Mouse (Mus musculus): ENCODE data around the gene Nop16. TPM values are rescaled to one million over a fixed set of nuclear protein-coding genes. Genes with fewer than 3 reads are reported as not detected.

The Nop16 gene
- polyA plus RNA-seq, 1 experiment from 2014 or later: 56.9 TPM

Small RNA genes within 50 kb of the gene (microRNA-seq; reads per million reads assigned to microRNA genes)
- gene Gm24195: not detected

Other genes starting within 250 kb of the Nop16 start
- 31.1 and 32.8 TPM in 2 replicates for gene Cplx2, start 218.7 kb downstream of the Nop16 start, polyA plus RNA-seq (2015; fragmentation: Nextera tagmentation; extraction: Ambion mirVana)
- 109 and 112 TPM in 2 replicates for gene Thoc3, start 121.2 kb downstream of the Nop16 start, polyA plus RNA-seq (2015; fragmentation: Nextera tagmentation; extraction: Ambion mirVana)
- 23.8 and 27.2 TPM in 2 replicates for gene Simc1, start 86.3 kb downstream of the Nop16 start, polyA plus RNA-seq (2015; fragmentation: Nextera tagmentation; extraction: Ambion mirVana)
- 271 and 282 TPM in 2 replicates for gene 4833439L19Rik, start 24.7 kb downstream of the Nop16 start, polyA plus RNA-seq (2015; fragmentation: Nextera tagmentation; extraction: Ambion mirVana)
- 116 and 121 TPM in 2 replicates for gene Arl10, start 15.1 kb downstream of the Nop16 start, polyA plus RNA-seq (2015; fragmentation: Nextera tagmentation; extraction: Ambion mirVana)
- 229 and 232 TPM in 2 replicates for gene Higd2a, start 117 bp upstream of the Nop16 start, polyA plus RNA-seq (2015; fragmentation: Nextera tagmentation; extraction: Ambion mirVana)
- 200 and 201 TPM in 2 replicates for gene Cltb, start 21.3 kb upstream of the Nop16 start, polyA plus RNA-seq (2015; fragmentation: Nextera tagmentation; extraction: Ambion mirVana)
- gene Faf2, start 31.7 kb upstream of the Nop16 start, polyA plus RNA-seq (2015; fragmentation: Nextera tagmentation; extraction: Ambion mirVana): 64.6 and 70.2 TPM in 2 replicates
- gene Rnf44, start 103.8 kb upstream of the Nop16 start, polyA plus RNA-seq (2015; fragmentation: Nextera tagmentation; extraction: Ambion mirVana): 92.2 and 97.3 TPM in 2 replicates
- gene Cdhr2, start 111.4 kb upstream of the Nop16 start, polyA plus RNA-seq (2015; fragmentation: Nextera tagmentation; extraction: Ambion mirVana): 0.15 and 0.30 TPM in 2 replicates
- gene Gprin1, start 159.8 kb upstream of the Nop16 start, polyA plus RNA-seq (2015; fragmentation: Nextera tagmentation; extraction: Ambion mirVana): 26.0 and 32.7 TPM in 2 replicates
- gene Sncb, start 176.5 kb upstream of the Nop16 start, polyA plus RNA-seq (2015; fragmentation: Nextera tagmentation; extraction: Ambion mirVana): 56.0 and 56.4 TPM in 2 replicates
- gene Eif4e1b, start 193.9 kb upstream of the Nop16 start, polyA plus RNA-seq (2015; fragmentation: Nextera tagmentation; extraction: Ambion mirVana): not detected in 2 replicates
- gene Tspan17, start 199.3 kb upstream of the Nop16 start, polyA plus RNA-seq (2015; fragmentation: Nextera tagmentation; extraction: Ambion mirVana): 49.3 and 54.0 TPM in 2 replicates

All from midbrain, embryonic 15.5 days (tissue).